Mouse (Mus musculus) myocyte (in vitro differentiated cells): ENCODE data around the gene Ceacam20.

Experiments
- CEBPB ChIP-seq: IDR thresholded peaks from 2 replicates; pipeline ENCODE4 v1.6.1; 2011; ENCODE audit warnings: mild to moderate bottlenecking, moderate library complexity; ENCODE audit not compliant: poor library complexity, insufficient read depth, severe bottlenecking
- E2F4 ChIP-seq: IDR thresholded peaks from one replicate; pipeline ENCODE4 v1.6.1; 2011; ENCODE audit warnings: mild to moderate bottlenecking, control low read depth, moderate library complexity; ENCODE audit not compliant: insufficient read depth
- MAX ChIP-seq: IDR thresholded peaks from one replicate; pipeline ENCODE4 v1.6.1; 2011; ENCODE audit warnings: low read depth, mild to moderate bottlenecking, control low read depth
- MYOD1 ChIP-seq, 3 experiments: IDR thresholded peaks; one replicate each; pipeline ENCODE4 v1.6.1; 2011; ENCODE audit warnings: control low read depth in 2 of 3, low read depth in 2 of 3, mild to moderate bottlenecking in 2 of 3, moderate library complexity in 1 of 3; ENCODE audit not compliant: insufficient read length in 2 of 3, control insufficient read depth in 1 of 3
- MYOG ChIP-seq, 3 experiments: IDR thresholded peaks; one replicate each; pipeline ENCODE4 v1.6.1; 2011; ENCODE audit warnings: control low read depth in 2 of 3, low read depth in 2 of 3, mild to moderate bottlenecking in 2 of 3; ENCODE audit not compliant: insufficient read length in 2 of 3, control insufficient read depth in 1 of 3, insufficient read depth in 1 of 3
- POLR2A ChIP-seq: IDR thresholded peaks from one replicate; pipeline ENCODE4 v1.6.1; 2011; ENCODE audit warnings: low read depth, mild to moderate bottlenecking, control low read depth, moderate library complexity; ENCODE audit not compliant: insufficient read length
- POLR2AphosphoS2 ChIP-seq: IDR thresholded peaks from one replicate; pipeline ENCODE4 v1.6.1; 2011; ENCODE audit warnings: low read depth, control low read depth; ENCODE audit not compliant: insufficient read length
- SRF ChIP-seq: IDR thresholded peaks from one replicate; pipeline ENCODE4 v1.6.1; 2011; ENCODE audit warnings: low read depth; ENCODE audit not compliant: control insufficient read depth, insufficient read length
- TCF12 ChIP-seq: IDR thresholded peaks from one replicate; pipeline ENCODE4 v1.6.1; 2011; ENCODE audit warnings: mild to moderate bottlenecking, control low read depth; ENCODE audit not compliant: poor library complexity, insufficient read depth, severe bottlenecking
- TCF3 ChIP-seq: IDR thresholded peaks from one replicate; pipeline ENCODE4 v1.6.1; 2011; ENCODE audit warnings: low read depth, control low read depth; ENCODE audit not compliant: insufficient read length
- USF1 ChIP-seq: IDR thresholded peaks from one replicate; pipeline ENCODE4 v1.6.1; 2011; ENCODE audit warnings: low read depth, mild to moderate bottlenecking, control low read depth, moderate library complexity

GRCm38 (mm10) chr7:19939555-19940235 lies 25.5 kb upstream of the Ceacam20 start:
- TF ChIP-seq USF1 (no peak), POLR2A (peak; percentile 25), CEBPB (peak; percentile 70; the same call in 1 of the 2 replicates), MYOD1 (IDR thresholded peaks at IDR 0.05; ENCODE audit: control insufficient read depth in 1 of 3, insufficient read length in 2 of 3, low read depth in 2 of 3) (no peak), E2F4 (no peak), TCF12 (no peak), MYOG (IDR thresholded peaks at IDR 0.05; ENCODE audit: control insufficient read depth in 1 of 3, insufficient read depth in 1 of 3, insufficient read length in 2 of 3, low read depth in 2 of 3) (peak in 1 of 3 experiments; percentile 15), POLR2AphosphoS2 (no peak), MAX (no peak), SRF (no peak), TCF3 (no peak)
